Mouse (Mus musculus): ENCODE data around the gene Gm436. TPM values are rescaled to one million over a fixed set of nuclear protein-coding genes. Genes with fewer than 3 reads are reported as not detected.

Gm436 gene
- polyA plus RNA-seq (2014; fragmentation: Nextera tagmentation; extraction: Ambion mirVana): not detected in 2 replicates

DNA sequence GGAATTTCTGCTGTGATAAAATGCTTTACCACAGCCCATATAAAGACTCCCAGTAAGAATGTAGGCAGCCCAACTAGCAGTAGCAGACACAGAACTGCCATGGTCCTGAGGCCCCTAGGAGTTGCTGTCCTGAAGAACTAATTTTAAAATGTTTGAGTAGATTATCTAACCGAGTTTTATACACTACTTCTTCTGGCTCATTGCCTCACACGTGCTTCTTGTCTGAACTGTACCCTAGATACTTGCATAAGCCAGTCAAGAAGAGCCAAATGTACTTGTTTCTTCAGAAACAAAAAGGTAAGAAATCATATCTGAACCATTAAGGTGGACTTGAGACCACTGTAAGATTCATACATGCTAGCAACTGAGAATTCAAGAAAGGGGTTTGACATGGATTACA lies at the start of gene Gm436:
Gene Gm436, minus strand, starts transcription at position 101 of the 400 bp plus-strand sequence.
- DNase-seq (ENCODE audit: low spot score): no peak

DNA sequence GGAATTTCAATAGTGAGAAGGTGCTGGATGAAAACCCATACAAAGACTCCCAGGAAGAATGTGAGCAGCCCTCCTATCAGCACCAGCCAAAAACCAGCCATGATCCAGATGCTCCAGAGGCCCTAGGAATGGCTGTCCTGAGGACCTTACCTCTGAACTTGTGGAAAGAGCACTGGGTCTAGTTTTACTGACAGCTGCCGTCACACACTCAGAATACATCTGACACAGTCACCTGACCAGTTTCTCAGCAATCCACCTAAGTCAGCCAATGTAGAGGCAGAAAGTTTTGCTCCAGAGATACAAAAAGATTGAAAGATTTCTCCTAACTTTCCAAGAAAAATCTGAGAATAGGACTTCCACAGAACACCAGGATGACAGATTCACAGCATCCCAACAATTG lies 35.1 kb upstream of the Gm436 start, which contains the start of gene Gm13178:
Gene Gm13178, minus strand, starts transcription at position 101 of the 400 bp plus-strand sequence.
- no peaks in the 10 kb centered on the region for H3K4me1 ChIP-seq (replicated peaks; ENCODE audit: control insufficient read depth, insufficient read depth, low read length)
- no peak within 1 kb of the TSS for H3K9ac ChIP-seq (ENCODE audit: low read length)
- no peak within 1 kb of the TSS for H3K4me2 ChIP-seq (ENCODE audit: low read length)
- DNase-seq (ENCODE audit: low spot score) (no peak), ATAC-seq (replicated peaks; ENCODE audit: low FRiP score, low TSS enrichment, low read depth) (no peak)
- H3K36me3 ChIP-seq (ENCODE audit: control insufficient read depth, insufficient read depth, low read length): no peaks in the 10 kb centered on the region
- H3K27ac ChIP-seq (ENCODE audit: low read depth): no peak within 1 kb of the TSS
- no peak within 1 kb of the TSS for H3K4me3 ChIP-seq (ENCODE audit: low read depth, low read length)
- no peaks in the 10 kb centered on the region for H3K9me3 ChIP-seq (ENCODE audit: control insufficient read depth, low read length)
- WGBS: 85% methylated on average over 1 of the region's 1 CpGs
- H3K27me3 ChIP-seq (replicated peaks; ENCODE audit: control insufficient read depth, insufficient read depth, low read length): no peaks in the 10 kb centered on the region

More for the DNA sequence above, at the start of gene Gm436:
- WGBS: 52% methylated on average over 2 of the region's 2 CpGs
- ATAC-seq (replicated peaks; ENCODE audit: low FRiP score, low TSS enrichment, low read depth): no peak
- no peak within 1 kb of the TSS for H3K27ac ChIP-seq (ENCODE audit: low read depth)
- no peak within 1 kb of the TSS for H3K9ac ChIP-seq (ENCODE audit: low read length)
- H3K9me3 ChIP-seq (ENCODE audit: control insufficient read depth, low read length): no peaks in the 10 kb centered on the region
- no peaks in the 10 kb centered on the region for H3K36me3 ChIP-seq (ENCODE audit: control insufficient read depth, insufficient read depth, low read length)
- H3K27me3 ChIP-seq (replicated peaks; ENCODE audit: control insufficient read depth, insufficient read depth, low read length): no peaks in the 10 kb centered on the region
- H3K4me2 ChIP-seq (ENCODE audit: low read length): no peak within 1 kb of the TSS
- H3K4me3 ChIP-seq (ENCODE audit: low read depth, low read length): no peak within 1 kb of the TSS
- H3K4me1 ChIP-seq (replicated peaks; ENCODE audit: control insufficient read depth, insufficient read depth, low read length): no peaks in the 10 kb centered on the region

DNA sequence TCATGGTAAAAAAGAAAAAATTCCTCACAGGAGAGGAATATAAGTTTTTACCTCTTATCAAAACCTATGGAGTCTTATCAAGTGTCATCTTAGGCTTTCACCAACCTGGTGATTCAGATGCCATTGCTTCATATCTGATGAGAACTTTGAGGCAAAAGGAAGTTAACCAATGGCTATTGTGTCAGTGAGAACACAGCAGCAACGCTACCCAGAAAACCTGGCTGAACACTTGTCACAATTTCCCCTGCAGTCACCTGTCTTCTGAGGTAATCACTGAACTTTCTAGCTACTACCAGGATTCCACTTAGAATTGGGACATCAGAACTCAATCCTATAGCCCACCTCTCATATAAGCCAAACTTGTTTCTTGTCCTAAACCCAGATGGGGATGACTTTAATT lies 33.5 kb upstream of the Gm436 start:
- WGBS: 88% methylated on average over 1 of the region's 1 CpGs
- Histone ChIP-seq H3K4me1 (replicated peaks; ENCODE audit: control insufficient read depth, insufficient read depth, low read length) (no peaks in the 10 kb centered on the region), H3K27me3 (replicated peaks; ENCODE audit: control insufficient read depth, insufficient read depth, low read length) (no peaks in the 10 kb centered on the region), H3K4me3 (ENCODE audit: low read depth, low read length) (no peak overlapping the region), H3K9ac (ENCODE audit: low read length) (no peak overlapping the region), H3K27ac (ENCODE audit: low read depth) (no peak overlapping the region), H3K36me3 (ENCODE audit: control insufficient read depth, insufficient read depth, low read length) (no peaks in the 10 kb centered on the region), H3K9me3 (ENCODE audit: control insufficient read depth, low read length) (no peaks in the 10 kb centered on the region), H3K4me2 (ENCODE audit: low read length) (no peak overlapping the region)
- ATAC-seq (replicated peaks; ENCODE audit: low FRiP score, low TSS enrichment, low read depth) (no peak), DNase-seq (ENCODE audit: low spot score) (no peak)

DNA sequence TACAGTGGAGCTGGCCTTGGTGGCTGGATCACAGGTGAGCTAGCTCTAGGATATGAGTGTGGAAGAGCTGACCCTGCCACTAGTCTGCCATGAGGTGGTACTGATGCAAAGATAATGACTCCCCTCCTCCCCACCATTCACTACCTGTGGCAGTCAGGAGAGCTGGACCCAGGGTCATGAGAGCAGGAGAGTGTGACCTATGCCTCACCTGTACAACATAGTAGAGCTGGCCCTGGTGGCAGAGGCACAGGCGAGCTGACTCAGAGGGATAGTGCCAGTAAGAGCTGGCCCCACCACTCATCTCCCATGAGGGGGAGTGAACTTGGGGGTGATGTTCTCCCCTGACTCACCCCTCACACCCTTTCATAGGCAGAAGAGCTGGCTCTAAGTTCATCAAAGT lies 32.1 kb upstream of the Gm436 start:
- 92% methylated on average over 1 of the region's 1 CpGs for WGBS

DNA sequence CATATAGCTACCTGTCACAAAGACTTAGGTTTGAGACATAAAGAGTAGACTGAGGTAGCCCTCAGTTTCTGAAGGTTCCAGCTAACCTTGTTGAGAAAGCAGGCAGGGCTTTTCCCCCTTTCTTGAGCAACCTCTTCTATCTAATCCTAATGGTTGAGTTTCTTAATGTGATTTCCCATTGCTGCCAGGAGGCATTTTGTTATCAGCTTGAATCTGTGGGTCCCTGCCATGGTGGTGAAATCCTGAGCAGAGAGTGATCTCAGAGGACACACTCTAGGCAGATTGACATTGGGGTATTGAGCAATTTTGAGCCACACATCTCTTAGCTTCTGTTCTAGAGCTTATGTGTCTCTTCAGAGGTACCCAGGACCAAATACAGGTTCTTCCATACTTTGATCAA lies 47.9 kb downstream of the Gm436 start:
- DNase-seq (ENCODE audit: low spot score) (no peak), ATAC-seq (replicated peaks; ENCODE audit: low FRiP score, low TSS enrichment, low read depth) (no peak)
- no peaks in the 10 kb centered on the region for H3K9me3 ChIP-seq (ENCODE audit: control insufficient read depth, low read length)
- no peak overlapping the region for H3K27ac ChIP-seq (ENCODE audit: low read depth)
- no peaks in the 10 kb centered on the region for H3K27me3 ChIP-seq (replicated peaks; ENCODE audit: control insufficient read depth, insufficient read depth, low read length)
- no peaks in the 10 kb centered on the region for H3K36me3 ChIP-seq (ENCODE audit: control insufficient read depth, insufficient read depth, low read length)
- no peak overlapping the region for H3K9ac ChIP-seq (ENCODE audit: low read length)
- H3K4me1 ChIP-seq (replicated peaks; ENCODE audit: control insufficient read depth, insufficient read depth, low read length): no peaks in the 10 kb centered on the region
- no peak overlapping the region for H3K4me2 ChIP-seq (ENCODE audit: low read length)
- no peak overlapping the region for H3K4me3 ChIP-seq (ENCODE audit: low read depth, low read length)

More for the DNA sequence above, 32.1 kb upstream of the Gm436 start:
- ATAC-seq (replicated peaks; ENCODE audit: low FRiP score, low TSS enrichment, low read depth): 0 out of 2 replicates have a peak, but pooled peaks have one; percentile 27
- H3K4me3 ChIP-seq (ENCODE audit: low read depth, low read length): no peak overlapping the region
- H3K9ac ChIP-seq (ENCODE audit: low read length): no peak overlapping the region
- no peak for DNase-seq (ENCODE audit: low spot score)
- H3K27me3 ChIP-seq (replicated peaks; ENCODE audit: control insufficient read depth, insufficient read depth, low read length): no peaks in the 10 kb centered on the region
- H3K27ac ChIP-seq (ENCODE audit: low read depth): no peak overlapping the region
- no peak overlapping the region for H3K4me2 ChIP-seq (ENCODE audit: low read length)
- H3K36me3 ChIP-seq (ENCODE audit: control insufficient read depth, insufficient read depth, low read length): no peaks in the 10 kb centered on the region
- no peaks in the 10 kb centered on the region for H3K4me1 ChIP-seq (replicated peaks; ENCODE audit: control insufficient read depth, insufficient read depth, low read length)
- H3K9me3 ChIP-seq (ENCODE audit: control insufficient read depth, low read length): no peaks in the 10 kb centered on the region

Other genes starting within 250 kb of the Gm436 start
- not detected in 2 replicates for gene 1700012P22Rik, start 247.6 kb downstream of the Gm436 start, polyA plus RNA-seq (2014; fragmentation: Nextera tagmentation; extraction: Ambion mirVana)
- not detected in 2 replicates for gene Gm9944, start 233.1 kb downstream of the Gm436 start, polyA plus RNA-seq (2014; fragmentation: Nextera tagmentation; extraction: Ambion mirVana)
- not detected in 2 replicates for gene Aadacl3, start 222.6 kb downstream of the Gm436 start, polyA plus RNA-seq (2014; fragmentation: Nextera tagmentation; extraction: Ambion mirVana)
- gene 9430007A20Rik, start 166.5 kb downstream of the Gm436 start, polyA plus RNA-seq (2014; fragmentation: Nextera tagmentation; extraction: Ambion mirVana): not detected in 2 replicates
- not detected in 2 replicates for gene Gm13124, start 121.2 kb downstream of the Gm436 start, polyA plus RNA-seq (2014; fragmentation: Nextera tagmentation; extraction: Ambion mirVana)
- gene Aadacl4, start 72.7 kb downstream of the Gm436 start, polyA plus RNA-seq (2014; fragmentation: Nextera tagmentation; extraction: Ambion mirVana): not detected in 2 replicates
- not detected in 2 replicates for gene Gm13178, start 35.0 kb upstream of the Gm436 start, polyA plus RNA-seq (2014; fragmentation: Nextera tagmentation; extraction: Ambion mirVana)
- not detected in 2 replicates for gene Gm438, start 100.2 kb upstream of the Gm436 start, polyA plus RNA-seq (2014; fragmentation: Nextera tagmentation; extraction: Ambion mirVana)
- gene Dhrs3, start 206.5 kb upstream of the Gm436 start, polyA plus RNA-seq (2014; fragmentation: Nextera tagmentation; extraction: Ambion mirVana): 119 and 123 TPM in 2 replicates